Mouse (Mus musculus) stomach, postnatal 0 days (tissue): ENCODE data around the gene Ppp1r37. TPM values are rescaled to one million over a fixed set of nuclear protein-coding genes. Genes with fewer than 3 reads are reported as not detected.

ENCODE experiments used
- ATAC-seq: fragments of 200-750 bp; cut with Nextera tagmentation; 2 replicates; pipeline ENCODE4 v1.8.0; 2017; ENCODE audit not compliant: low FRiP score, low TSS enrichment
- DNase-seq: peaks from one replicate; pipeline ENCODE4 v3.0.0-alpha.2; 2016; ENCODE audit warnings: low spot score
- H3K27ac ChIP-seq: fragments of 300-500 bp; sonication (generic); replicated peaks from 2 replicates; pipeline ENCODE4 v1.5.1; 2014; ENCODE audit warnings: mild to moderate bottlenecking, control low read depth
- H3K27me3 ChIP-seq: fragments of 300-500 bp; sonication (generic); 2 replicates; pipeline ENCODE4 v1.6.1; 2014; ENCODE audit warnings: low read length; ENCODE audit not compliant: control insufficient read depth, insufficient read depth
- H3K36me3 ChIP-seq: fragments of 300-500 bp; sonication (generic); 2 replicates; pipeline ENCODE4 v1.6.1; 2014; ENCODE audit warnings: low read length, mixed read lengths; ENCODE audit not compliant: control insufficient read depth, insufficient read depth
- H3K4me1 ChIP-seq: fragments of 300-500 bp; sonication (generic); replicated peaks from 2 replicates; pipeline ENCODE4 v1.6.1; 2014; ENCODE audit warnings: antibody characterized with exemption; ENCODE audit not compliant: control insufficient read depth, insufficient read depth
- H3K4me2 ChIP-seq: fragments of 300-500 bp; sonication (generic); replicated peaks from 2 replicates; pipeline ENCODE4 v1.6.1; 2014; ENCODE audit warnings: low read depth, mild to moderate bottlenecking, control low read depth, moderate library complexity
- H3K4me3 ChIP-seq: fragments of 300-500 bp; sonication (generic); 2 replicates; pipeline ENCODE4 v1.5.1; 2014; ENCODE audit warnings: low read depth, low read length, control low read depth
- H3K9ac ChIP-seq: fragments of 300-500 bp; sonication (generic); 2 replicates; pipeline ENCODE4 v1.6.1; 2014; ENCODE audit warnings: mild to moderate bottlenecking, low read length, control low read depth, mixed read lengths
- H3K9me3 ChIP-seq: fragments of 300-500 bp; sonication (generic); 2 replicates; pipeline ENCODE4 v1.6.1; 2016; ENCODE audit warnings: low read length; ENCODE audit not compliant: control insufficient read depth
- CTCF ChIP-seq: IDR thresholded peaks from 2 replicates; pipeline ENCODE4 v1.5.1; 2016; ENCODE audit warnings: antibody characterized with exemption, low read depth, mild to moderate bottlenecking, moderate library complexity
- EP300 ChIP-seq: optimal IDR thresholded peaks from 2 replicates; pipeline ENCODE3; 2016; ENCODE audit warnings: antibody characterized with exemption
- WGBS: fragments of 180-500 bp; shearing (Covaris S2); extraction: QIAGEN DNeasy Blood & Tissue Kit; methylation state at CpG from one replicate; pipeline ENCODE4 v1.1.7; 2014; 5-methylcytosine and 5-hydroxymethylcytosine counted together
- polyA plus RNA-seq: library from polyadenylated mRNA; unstranded; fragments of >200 nt; fragmentation: Nextera tagmentation; extraction: Ambion mirVana; gene quantifications from 2 replicates; pipeline ENCODE4 v1.2.1, GENCODE M21; 2015

Ppp1r37 gene
- polyA plus RNA-seq, 1 experiment from 2014 or later: 16.5 TPM

DNA sequence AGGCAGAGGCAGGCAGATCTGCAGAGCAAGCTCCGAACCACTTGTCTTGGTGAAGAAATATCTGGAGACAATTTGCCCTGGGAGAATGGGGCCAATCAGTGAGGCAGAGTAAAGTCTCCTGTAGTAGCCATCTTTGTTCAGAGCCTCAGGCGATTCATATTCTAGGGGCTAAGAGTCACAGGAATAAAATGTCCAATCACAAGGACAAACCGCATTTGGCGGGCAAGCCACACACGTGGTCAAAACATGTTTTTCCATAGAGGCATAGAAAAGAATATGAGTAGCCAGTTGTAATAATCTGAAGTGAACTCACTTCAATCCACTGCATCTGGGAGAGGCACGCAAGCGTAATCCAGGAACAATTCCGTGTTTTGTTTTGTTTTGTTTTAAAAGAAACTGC, 79.6 kb downstream of the Ppp1r37 start:
- 78% methylated on average over 8 of the region's 8 CpGs for WGBS
- H3K9ac ChIP-seq: no peak overlapping the region
- ATAC-seq (no peak), DNase-seq (no peak)
- no peak overlapping the region for H3K4me3 ChIP-seq
- H3K36me3 ChIP-seq: no peaks in the 10 kb centered on the region
- TF ChIP-seq EP300: no peak
- TF ChIP-seq CTCF: no peak
- no peak overlapping the region for H3K27ac ChIP-seq
- H3K9me3 ChIP-seq: no peaks in the 10 kb centered on the region
- no peaks in the 10 kb centered on the region for H3K4me1 ChIP-seq
- no peak overlapping the region for H3K4me2 ChIP-seq
- no peaks in the 10 kb centered on the region for H3K27me3 ChIP-seq

Other genes starting within 250 kb of the Ppp1r37 start
- gene Ercc1, start 218.3 kb downstream of the Ppp1r37 start, polyA plus RNA-seq: 32.8 and 36.9 TPM in 2 replicates
- gene Cd3eap, start 203.6 kb downstream of the Ppp1r37 start, polyA plus RNA-seq: 13.4 and 13.6 TPM in 2 replicates
- gene Ppp1r13l, start 203.3 kb downstream of the Ppp1r37 start, polyA plus RNA-seq: 10.3 and 12.2 TPM in 2 replicates
- 6.0 and 6.4 TPM in 2 replicates for gene Ercc2, start 181.1 kb downstream of the Ppp1r37 start, polyA plus RNA-seq
- 24.3 and 26.5 TPM in 2 replicates for gene Klc3, start 159.0 kb downstream of the Ppp1r37 start, polyA plus RNA-seq
- gene Ckm, start 158.3 kb downstream of the Ppp1r37 start, polyA plus RNA-seq: 42.1 and 43.6 TPM in 2 replicates
- gene Mark4, start 104.3 kb downstream of the Ppp1r37 start, polyA plus RNA-seq: 5.2 and 5.3 TPM in 2 replicates
- 0.97 and 1.1 TPM in 2 replicates for gene Exoc3l2, start 99.7 kb downstream of the Ppp1r37 start, polyA plus RNA-seq
- 3.2 and 3.7 TPM in 2 replicates for gene Bloc1s3, start 54.7 kb downstream of the Ppp1r37 start, polyA plus RNA-seq
- 113 and 123 TPM in 2 replicates for gene Trappc6a, start 54.7 kb downstream of the Ppp1r37 start, polyA plus RNA-seq
- gene Nkpd1, start 45.2 kb downstream of the Ppp1r37 start, polyA plus RNA-seq: 30.8 and 33.0 TPM in 2 replicates
- gene Zfp296, start 14.2 kb upstream of the Ppp1r37 start, polyA plus RNA-seq: 3.7 and 5.0 TPM in 2 replicates
- 108 and 114 TPM in 2 replicates for gene Gemin7, start 14.5 kb upstream of the Ppp1r37 start, polyA plus RNA-seq
- 19.0 and 21.5 TPM in 2 replicates for gene Clasrp, start 41.4 kb upstream of the Ppp1r37 start, polyA plus RNA-seq
- 7.3 and 8.7 TPM in 2 replicates for gene Relb, start 66.4 kb upstream of the Ppp1r37 start, polyA plus RNA-seq
- gene Clptm1, start 102.0 kb upstream of the Ppp1r37 start, polyA plus RNA-seq: 55.0 and 65.1 TPM in 2 replicates
- gene Apoc2, start 114.9 kb upstream of the Ppp1r37 start, polyA plus RNA-seq: 8.7 and 10.7 TPM in 2 replicates
- not detected in 2 replicates for gene Gm44805, start 118.3 kb upstream of the Ppp1r37 start, polyA plus RNA-seq
- 2.8 and 6.1 TPM in 2 replicates for gene Apoc4, start 118.4 kb upstream of the Ppp1r37 start, polyA plus RNA-seq
- gene Apoc1, start 129.6 kb upstream of the Ppp1r37 start, polyA plus RNA-seq: 79.6 and 88.4 TPM in 2 replicates
- 383 and 436 TPM in 2 replicates for gene Apoe, start 136.1 kb upstream of the Ppp1r37 start, polyA plus RNA-seq
- 98.0 and 105 TPM in 2 replicates for gene Tomm40, start 152.4 kb upstream of the Ppp1r37 start, polyA plus RNA-seq
- gene Nectin2, start 187.4 kb upstream of the Ppp1r37 start, polyA plus RNA-seq: 82.2 and 83.8 TPM in 2 replicates
- 87.5 and 103 TPM in 2 replicates for gene Bcam, start 207.9 kb upstream of the Ppp1r37 start, polyA plus RNA-seq
- 44.4 and 48.5 TPM in 2 replicates for gene Cblc, start 233.7 kb upstream of the Ppp1r37 start, polyA plus RNA-seq